In genomic region chr19:27760309-27760708, GRCm38 (mm10) we compare ENCODE assay signal across 34 mouse cellular contexts.
"Had no signal": no experiment of that assay in that cellular context is flagged by ENCODE, and none has a peak within 500 bp of the region (broad histone marks: within the 10 kb centered on the region; RNA-seq: fewer than 3 reads in every experiment).

No protein-coding gene starts in this region.

- H3K4me2 ChIP-seq: heart, embryonic 11.5 days; heart, embryonic 12.5 days; heart, embryonic 13.5 days; heart, embryonic 15.5 days; hindbrain, embryonic 12.5 days; hindbrain, embryonic 13.5 days; hindbrain, embryonic 14.5 days; hindbrain, embryonic 15.5 days; intestine, embryonic 15.5 days; kidney, embryonic 15.5 days had no signal

- ATAC-seq: hindbrain, embryonic 16.5 days; hindbrain, postnatal 0 days; inflammation-experienced regulatory T-cells, adult 6 months; intestine, embryonic 15.5 days; intestine, embryonic 16.5 days; intestine, postnatal 0 days had no signal

- H3K27me3 ChIP-seq: heart, embryonic 12.5 days; heart, embryonic 13.5 days; heart, embryonic 15.5 days; hindbrain, embryonic 12.5 days; hindbrain, embryonic 13.5 days; hindbrain, embryonic 15.5 days; intestine, embryonic 15.5 days; kidney, embryonic 15.5 days had no signal

- H3K27ac ChIP-seq: heart, embryonic 13.5 days; heart, embryonic 15.5 days; hindbrain, embryonic 10.5 days; hindbrain, embryonic 12.5 days; hindbrain, embryonic 13.5 days; hindbrain, embryonic 14.5 days; hindbrain, embryonic 15.5 days; hindbrain, postnatal 0 days; intestine, embryonic 15.5 days; kidney, embryonic 15.5 days; kidney, postnatal 0 days; layer of hippocampus, adult 2 months had no signal

- H3K36me3 ChIP-seq: heart, embryonic 12.5 days; heart, embryonic 13.5 days; heart, embryonic 15.5 days; hindbrain, embryonic 15.5 days; intestine, embryonic 15.5 days; kidney, embryonic 15.5 days had no signal

- H3K9me3 ChIP-seq: heart, embryonic 12.5 days; heart, embryonic 13.5 days; heart, embryonic 15.5 days; hindbrain, embryonic 10.5 days; hindbrain, embryonic 12.5 days; hindbrain, embryonic 13.5 days; hindbrain, embryonic 15.5 days; intestine, embryonic 15.5 days; kidney, embryonic 15.5 days had no signal

- DNase-seq: heart, postnatal 10 days; heart, postnatal 14 days; heart, postnatal 36 days; heart, postnatal 4 days; kidney, adult 11 months; kidney, adult 18-20 months; kidney, adult 2 months; kidney, adult 8-10 months; kidney, adult 9 months; kidney, postnatal 10 days; kidney, postnatal 14 days; kidney, postnatal 25 days; kidney, postnatal 36 days; kidney, postnatal 4 days; layer of hippocampus, adult 9-11 months; layer of hippocampus, postnatal 36 days had no signal

- H3K4me1 ChIP-seq: heart, embryonic 12.5 days; heart, embryonic 15.5 days; hindbrain, embryonic 10.5 days; hindbrain, embryonic 12.5 days; hindbrain, embryonic 13.5 days; hindbrain, embryonic 15.5 days; intestine, embryonic 15.5 days; kidney, embryonic 15.5 days had no signal

- H3K9ac ChIP-seq: heart, embryonic 12.5 days; heart, embryonic 13.5 days; heart, embryonic 15.5 days; hindbrain, embryonic 12.5 days; hindbrain, embryonic 13.5 days; hindbrain, embryonic 14.5 days; hindbrain, embryonic 15.5 days; intestine, embryonic 15.5 days; kidney, embryonic 15.5 days had no signal

- H3K4me3 ChIP-seq: heart, embryonic 12.5 days; heart, embryonic 13.5 days; heart, embryonic 15.5 days; hindbrain, embryonic 10.5 days; hindbrain, embryonic 12.5 days; hindbrain, embryonic 13.5 days; hindbrain, embryonic 15.5 days; intestine, embryonic 15.5 days; kidney, embryonic 15.5 days; layer of hippocampus, adult 2 months had no signal
